Mouse (Mus musculus): Measurements from ENCODE around the gene Gjb1. TPM values are rescaled to one million over a fixed set of nuclear protein-coding genes. Genes with fewer than 3 reads are reported as not detected.

Gene Gjb1
- total RNA-seq, 2 experiments from 2014 or later: not detected

- ATAC-seq (ENCODE audit: poor library complexity, severe bottlenecking): no peak
Observed at GRCm38 (mm10) chrX:101396459-101396858, 20.3 kb downstream of the Gjb1 start.

- peak; percentile 23 for ATAC-seq (ENCODE audit: poor library complexity, severe bottlenecking)
Observed at GRCm38 (mm10) chrX:101418946-101419724, 43.0 kb downstream of the Gjb1 start.

GRCm38 (mm10) chrX:101419725-101420699 lies 43.8 kb downstream of the Gjb1 start:
- peak; percentile 99 for ATAC-seq (ENCODE audit: poor library complexity, severe bottlenecking)

GRCm38 (mm10) chrX:101420700-101421095 lies 44.5 kb downstream of the Gjb1 start, which contains the start of gene Zmym3:
TSS of gene Zmym3 (minus strand) at chrX:101420849.
- no peak for ATAC-seq (ENCODE audit: poor library complexity, severe bottlenecking)

- ATAC-seq (ENCODE audit: poor library complexity, severe bottlenecking): no peak
Observed at GRCm38 (mm10) chrX:101423462-101423861, 47.3 kb downstream of the Gjb1 start.

- no peak for ATAC-seq (ENCODE audit: poor library complexity, severe bottlenecking)
Observed at GRCm38 (mm10) chrX:101427774-101428173, 51.6 kb downstream of the Gjb1 start.

GRCm38 (mm10) chrX:101428785-101429141 lies 52.6 kb downstream of the Gjb1 start:
- no peak for ATAC-seq (ENCODE audit: poor library complexity, severe bottlenecking)

- ATAC-seq (ENCODE audit: poor library complexity, severe bottlenecking): peak; percentile 91
Observed at GRCm38 (mm10) chrX:101429142-101429949, 53.2 kb downstream of the Gjb1 start, which contains the start of gene Nono. TSS of gene Nono (plus strand) at chrX:101429318.

GRCm38 (mm10) chrX:101429976-101430375 lies 53.8 kb downstream of the Gjb1 start:
- peak; percentile 11 for ATAC-seq (ENCODE audit: poor library complexity, severe bottlenecking)

Other genes starting within 250 kb of the Gjb1 start
- 32.4 and 36.3 TPM in 2 replicates for gene Snx12, start 153.8 kb upstream of the Gjb1 start, total RNA-seq (2015)
- gene Snx12, start 153.8 kb upstream of the Gjb1 start, total RNA-seq (2017): 56.2 and 57.1 TPM in 2 replicates
- gene Foxo4, start 121.8 kb upstream of the Gjb1 start, total RNA-seq (2015): 2.6 and 3.0 TPM in 2 replicates
- 8.2 and 9.2 TPM in 2 replicates for gene Foxo4, start 121.8 kb upstream of the Gjb1 start, total RNA-seq (2017)
- gene Gm614, start 112.4 kb upstream of the Gjb1 start, total RNA-seq (2015): 1.0 TPM in 1 of 2 replicates, not detected in the other
- gene Gm614, start 112.4 kb upstream of the Gjb1 start, total RNA-seq (2017): not detected in 2 replicates
- gene Il2rg, start 108.1 kb upstream of the Gjb1 start, total RNA-seq (2015): 47.4 and 60.1 TPM in 2 replicates
- 35.2 and 64.5 TPM in 2 replicates for gene Il2rg, start 108.1 kb upstream of the Gjb1 start, total RNA-seq (2017)
- not detected in 2 replicates for gene Gm20489, start 107.4 kb upstream of the Gjb1 start, total RNA-seq (2015)
- gene Gm20489, start 107.4 kb upstream of the Gjb1 start, total RNA-seq (2017): not detected in 2 replicates
- 46.8 and 63.7 TPM in 2 replicates for gene Med12, start 102.3 kb upstream of the Gjb1 start, total RNA-seq (2015)
- 28.7 and 37.4 TPM in 2 replicates for gene Med12, start 102.3 kb upstream of the Gjb1 start, total RNA-seq (2017)
- 0.04 TPM in 1 of 2 replicates, not detected in the other for gene Nlgn3, start 77.2 kb upstream of the Gjb1 start, total RNA-seq (2015)
- gene Nlgn3, start 77.2 kb upstream of the Gjb1 start, total RNA-seq (2017): not detected in 2 replicates
- 19.2 and 35.4 TPM in 2 replicates for gene Zmym3, start 44.5 kb downstream of the Gjb1 start, total RNA-seq (2015)
- gene Zmym3, start 44.5 kb downstream of the Gjb1 start, total RNA-seq (2017): 12.6 and 20.2 TPM in 2 replicates
- gene Nono, start 52.9 kb downstream of the Gjb1 start, total RNA-seq (2015): 190 and 195 TPM in 2 replicates
- gene Nono, start 52.9 kb downstream of the Gjb1 start, total RNA-seq (2017): 374 and 382 TPM in 2 replicates
- gene Itgb1bp2, start 72.7 kb downstream of the Gjb1 start, total RNA-seq (2015): 0.11 and 1.5 TPM in 2 replicates
- gene Itgb1bp2, start 72.7 kb downstream of the Gjb1 start, total RNA-seq (2017): 0.29 and 1.2 TPM in 2 replicates
- 36.5 and 37.6 TPM in 2 replicates for gene Taf1, start 156.4 kb downstream of the Gjb1 start, total RNA-seq (2015)
- 46.7 and 56.9 TPM in 2 replicates for gene Taf1, start 156.4 kb downstream of the Gjb1 start, total RNA-seq (2017)

Measured in megakaryocyte, adult 5-6 weeks (primary cell).